Mouse (Mus musculus): Measurements from ENCODE around the gene Galnt17.

DNA sequence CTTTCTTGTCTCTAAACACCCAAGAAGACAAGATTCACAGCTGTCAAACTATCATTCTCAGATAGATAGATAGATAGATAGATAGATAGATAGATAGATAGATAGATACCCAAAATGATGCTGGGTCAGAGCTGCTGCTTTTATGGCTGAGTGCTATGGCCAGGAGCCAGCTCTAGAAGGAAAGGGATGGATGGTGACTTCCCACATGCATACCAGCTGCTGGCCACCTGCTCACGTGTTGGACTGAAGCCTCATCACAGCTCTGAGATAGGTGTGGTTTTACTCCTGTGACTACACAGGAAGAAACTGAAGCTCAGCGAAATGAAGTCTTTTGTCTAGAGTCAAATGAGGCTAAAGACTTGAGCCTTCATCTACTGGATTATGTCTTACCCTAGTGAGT is 482.5 kb downstream of the Galnt17 start:
- no peak for TF ChIP-seq CEBPB (IDR thresholded peaks at IDR 0.05; ENCODE audit: insufficient read depth, poor library complexity, severe bottlenecking)
- no peak for TF ChIP-seq MYOG (IDR thresholded peaks at IDR 0.05; ENCODE audit: control insufficient read depth in 1 of 3, insufficient read depth in 1 of 3, insufficient read length in 2 of 3, low read depth in 2 of 3)
- TF ChIP-seq POLR2A (IDR thresholded peaks at IDR 0.05; ENCODE audit: insufficient read length, low read depth): no peak
- no peak for TF ChIP-seq REST (IDR thresholded peaks at IDR 0.05; ENCODE audit: insufficient read depth, insufficient read length)
- no peak for TF ChIP-seq TCF3 (IDR thresholded peaks at IDR 0.05; ENCODE audit: insufficient read length, low read depth)
- TF ChIP-seq POLR2AphosphoS2 (IDR thresholded peaks at IDR 0.05; ENCODE audit: insufficient read length, low read depth): no peak
- no peak for TF ChIP-seq MYOD1 (IDR thresholded peaks at IDR 0.05; ENCODE audit: control insufficient read depth in 1 of 3, insufficient read length in 2 of 3, low read depth in 2 of 3)

All from myocyte (in vitro differentiated cells).